Mouse (Mus musculus) kidney, postnatal 14 days (tissue): ENCODE results near the gene Dmwd.
A peak's percentile ranks its signal among the peaks of the same experiment; 100 is the strongest.

Experiments used
- DNase-seq: peaks from one replicate; pipeline ENCODE4 v3.0.0; 2022; ENCODE audit warnings: mixed read lengths

Dmwd gene

DNA sequence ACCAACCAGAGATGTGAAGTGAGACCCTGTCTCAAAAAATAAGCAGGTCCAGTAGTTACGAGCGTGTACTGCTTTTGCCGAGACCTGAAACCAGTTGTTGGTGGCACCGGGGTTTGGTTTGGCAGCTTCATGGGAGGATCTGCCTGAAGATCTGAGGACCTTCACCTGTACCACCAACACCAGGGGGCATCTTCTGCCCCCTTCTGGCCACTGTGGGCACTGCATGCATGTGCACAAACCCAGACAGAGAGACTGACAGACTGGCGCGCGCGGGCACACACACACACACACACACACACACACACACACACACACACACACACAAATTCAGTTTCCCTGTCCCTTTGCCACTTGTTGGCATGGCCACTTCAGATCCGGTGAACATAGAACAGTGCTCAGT is 2.5 kb upstream of the Dmwd start:
- DNase-seq = no peak

GRCm38 (mm10) chr7:19074494-19074893 is 1.5 kb upstream of the Dmwd start:
- DNase-seq = no peak

GRCm38 (mm10) chr7:19075231-19075630 is 796 bp upstream of the Dmwd start:
- DNase-seq = no peak

GRCm38 (mm10) chr7:19076586-19076991 is 562 bp downstream of the Dmwd start:
- DNase-seq = peak; percentile 37

- DNase-seq = peak; percentile 39
These were observed 1.7 kb downstream of the Dmwd start for GRCm38 (mm10) chr7:19077761-19078160.

DNA sequence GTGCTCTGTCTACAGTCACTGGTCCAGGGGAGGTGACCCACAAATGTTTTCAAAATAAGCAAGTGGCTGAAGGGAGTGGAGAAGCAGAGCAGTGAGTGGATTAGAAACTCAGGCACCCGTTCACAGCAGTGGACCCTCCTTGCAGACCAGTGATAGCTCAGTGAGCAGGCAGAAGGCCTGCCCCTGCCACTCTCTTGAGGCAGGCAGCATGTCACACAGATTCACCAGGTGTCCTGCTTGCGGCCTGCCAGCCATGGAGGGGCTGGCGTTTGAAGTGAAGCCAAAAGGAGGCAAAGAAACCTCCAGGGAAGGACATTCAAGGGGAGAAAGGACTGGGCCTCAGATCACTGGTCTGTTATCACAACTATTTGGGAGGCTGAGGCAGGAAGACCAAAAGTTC is 2.7 kb downstream of the Dmwd start:
- no peak for DNase-seq

GRCm38 (mm10) chr7:19080451-19080950 is 4.5 kb downstream of the Dmwd start:
- DNase-seq = no peak

GRCm38 (mm10) chr7:19082171-19082570 is 6.1 kb downstream of the Dmwd start:
- DNase-seq = no peak

- no peak for DNase-seq
These were observed 7.1 kb downstream of the Dmwd start for GRCm38 (mm10) chr7:19083096-19083495.

DNA sequence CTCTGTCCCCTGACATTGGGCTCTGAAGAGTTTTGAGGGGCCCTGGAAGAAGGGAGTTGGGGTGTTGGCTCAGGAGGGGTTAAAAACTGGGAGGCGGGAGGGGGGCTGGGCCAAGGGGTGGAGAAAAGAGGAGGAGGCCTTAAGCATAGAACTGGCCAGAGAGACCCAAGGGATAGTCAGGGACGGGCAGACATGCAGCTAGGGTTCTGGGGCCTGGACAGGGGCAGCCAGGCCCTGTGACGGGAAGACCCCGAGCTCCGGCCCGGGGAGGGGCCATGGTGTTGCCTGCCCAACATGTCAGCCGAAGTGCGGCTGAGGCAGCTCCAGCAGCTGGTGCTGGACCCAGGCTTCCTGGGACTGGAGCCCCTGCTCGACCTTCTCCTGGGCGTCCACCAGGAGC is 7.7 kb downstream of the Dmwd start, which contains the start of gene Dmpk:
Gene Dmpk (plus strand): TSS at position 149 of the 400 bp plus-strand sequence.
- DNase-seq = peak; percentile 40

- no peak for DNase-seq
These were observed 8.3 kb downstream of the Dmwd start for GRCm38 (mm10) chr7:19084277-19084771.

- no peak for DNase-seq
These were observed 9.0 kb downstream of the Dmwd start for GRCm38 (mm10) chr7:19084921-19085473.

DNA sequence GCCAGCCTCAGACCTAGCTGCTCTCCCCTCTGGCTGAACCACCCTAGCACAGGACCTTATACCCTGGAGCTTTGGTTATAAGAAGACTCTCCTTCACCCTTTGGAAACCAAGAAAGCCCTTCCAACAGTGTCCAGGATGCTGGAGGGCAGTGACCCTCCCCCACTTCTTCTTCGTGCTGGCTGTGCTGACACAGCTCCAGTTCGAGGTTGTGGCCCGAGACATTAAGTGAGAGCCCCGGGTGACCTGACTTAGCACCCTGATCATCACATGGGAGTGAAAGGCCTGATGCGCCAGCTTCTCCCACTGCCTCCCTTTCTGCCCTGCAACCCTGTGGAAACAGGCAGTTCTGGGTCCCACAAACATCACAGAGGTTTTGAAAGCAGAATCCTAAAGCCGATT is 9.5 kb downstream of the Dmwd start:
- DNase-seq = no peak

DNA sequence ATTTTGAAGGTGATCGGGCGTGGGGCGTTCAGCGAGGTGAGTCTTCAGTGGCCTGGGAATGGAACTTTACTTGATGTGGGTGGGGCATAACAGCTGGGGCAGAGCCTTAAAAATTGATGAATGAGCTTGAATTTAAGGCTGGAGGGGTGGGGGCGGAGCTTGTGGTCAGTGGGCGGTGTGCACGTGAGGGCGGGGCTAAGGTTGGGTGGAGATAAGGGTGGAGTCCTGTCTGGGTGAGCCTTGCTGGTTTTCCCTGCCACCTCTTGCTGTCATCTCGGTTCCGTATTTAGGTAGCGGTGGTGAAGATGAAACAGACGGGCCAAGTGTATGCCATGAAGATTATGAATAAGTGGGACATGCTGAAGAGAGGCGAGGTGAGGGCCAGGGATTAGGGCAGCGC is 10.0 kb downstream of the Dmwd start:
- DNase-seq = peak; percentile 71

DNA sequence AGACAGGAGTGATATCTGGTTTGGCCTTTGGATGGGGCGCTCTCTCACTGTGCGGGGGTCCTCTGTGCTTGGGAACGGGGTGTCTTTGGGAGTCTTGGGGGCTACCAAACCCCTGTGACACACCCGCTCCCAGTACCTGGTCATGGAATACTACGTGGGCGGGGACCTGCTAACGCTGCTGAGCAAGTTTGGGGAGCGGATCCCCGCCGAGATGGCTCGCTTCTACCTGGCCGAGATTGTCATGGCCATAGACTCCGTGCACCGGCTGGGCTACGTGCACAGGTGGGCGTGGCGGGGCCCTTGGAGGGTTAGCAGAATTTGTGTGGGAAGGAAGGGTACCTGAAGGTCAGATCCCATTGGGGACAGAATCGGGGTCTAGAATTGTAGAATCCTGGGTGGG is 10.7 kb downstream of the Dmwd start:
- DNase-seq = no peak

DNA sequence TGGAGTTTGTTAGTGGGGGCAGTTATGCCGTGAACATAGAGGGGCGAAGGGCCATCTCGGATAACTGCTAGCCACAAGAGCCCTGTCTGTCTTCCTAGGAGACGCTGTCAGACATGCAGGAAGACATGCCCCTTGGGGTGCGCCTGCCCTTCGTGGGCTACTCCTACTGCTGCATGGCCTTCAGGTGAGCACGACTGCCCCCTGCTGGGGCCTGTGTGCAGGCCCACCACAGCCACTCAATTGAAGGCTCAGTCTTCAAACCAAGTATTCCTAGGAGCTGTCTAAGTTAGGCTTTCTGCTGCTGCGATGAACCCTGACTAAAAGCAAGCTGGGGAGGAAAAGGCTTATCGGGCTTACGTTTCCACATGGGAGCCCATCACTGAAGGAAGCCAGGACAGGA is 12.8 kb downstream of the Dmwd start:
- DNase-seq = peak; percentile 71

DNA sequence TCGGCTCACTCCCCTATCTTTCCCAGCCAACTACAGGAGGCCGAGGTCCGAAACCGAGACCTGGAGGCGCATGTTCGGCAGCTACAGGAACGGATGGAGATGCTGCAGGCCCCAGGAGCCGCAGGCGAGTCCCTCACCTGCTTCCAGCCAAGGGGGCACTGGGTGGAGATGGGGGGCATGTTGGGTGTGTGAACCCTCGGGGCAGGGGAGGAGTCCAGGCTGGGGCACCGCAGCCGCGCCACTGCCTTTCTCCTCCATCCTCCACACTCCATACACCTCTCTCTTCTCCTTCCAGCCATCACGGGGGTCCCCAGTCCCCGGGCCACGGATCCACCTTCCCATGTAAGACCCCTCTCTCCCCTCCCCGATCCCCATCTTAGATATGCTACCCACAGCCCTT is 15.9 kb downstream of the Dmwd start:
- no peak for DNase-seq

DNA sequence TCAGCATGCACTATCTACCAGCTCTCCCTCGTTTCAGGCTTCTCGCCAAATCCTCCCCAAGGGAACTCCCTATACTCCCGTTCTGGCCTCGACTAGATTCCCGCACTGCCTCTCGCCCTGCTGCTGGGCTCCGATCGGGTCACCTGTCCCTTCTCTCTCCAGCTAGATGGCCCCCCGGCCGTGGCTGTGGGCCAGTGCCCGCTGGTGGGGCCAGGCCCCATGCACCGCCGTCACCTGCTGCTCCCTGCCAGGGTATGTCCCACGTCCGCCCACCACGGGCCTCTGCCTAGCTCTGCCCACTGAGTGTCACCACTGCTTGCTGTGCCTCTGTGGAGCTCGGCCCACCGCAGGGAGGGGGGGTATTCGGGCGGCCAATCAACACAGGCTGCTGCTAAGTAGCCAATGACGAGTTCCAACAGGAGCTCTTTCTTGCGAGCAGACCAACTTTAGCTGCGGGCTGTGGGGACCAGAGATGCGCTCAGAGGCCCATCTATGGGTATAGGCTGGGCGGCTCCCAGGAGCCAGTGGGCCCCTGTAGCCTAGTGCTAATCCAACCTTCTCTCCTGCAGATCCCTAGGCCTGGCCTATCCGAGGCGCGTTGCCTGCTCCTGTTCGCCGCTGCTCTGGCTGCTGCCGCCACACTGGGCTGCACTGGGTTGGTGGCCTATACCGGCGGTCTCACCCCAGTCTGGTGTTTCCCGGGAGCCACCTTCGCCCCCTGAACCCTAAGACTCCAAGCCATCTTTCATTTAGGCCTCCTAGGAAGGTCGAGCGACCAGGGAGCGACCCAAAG is 16.6 kb downstream of the Dmwd start:
- peak; percentile 80 for DNase-seq

DNA sequence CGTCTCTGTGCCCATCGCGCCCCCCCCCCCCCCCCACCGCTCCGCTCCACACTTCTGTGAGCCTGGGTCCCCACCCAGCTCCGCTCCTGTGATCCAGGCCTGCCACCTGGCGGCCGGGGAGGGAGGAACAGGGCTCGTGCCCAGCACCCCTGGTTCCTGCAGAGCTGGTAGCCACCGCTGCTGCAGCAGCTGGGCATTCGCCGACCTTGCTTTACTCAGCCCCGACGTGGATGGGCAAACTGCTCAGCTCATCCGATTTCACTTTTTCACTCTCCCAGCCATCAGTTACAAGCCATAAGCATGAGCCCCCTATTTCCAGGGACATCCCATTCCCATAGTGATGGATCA is 17.1 kb downstream of the Dmwd start:
- DNase-seq = peak; percentile 92

GRCm38 (mm10) chr7:19093537-19094385 is 17.7 kb downstream of the Dmwd start:
- DNase-seq = peak; percentile 99

DNA sequence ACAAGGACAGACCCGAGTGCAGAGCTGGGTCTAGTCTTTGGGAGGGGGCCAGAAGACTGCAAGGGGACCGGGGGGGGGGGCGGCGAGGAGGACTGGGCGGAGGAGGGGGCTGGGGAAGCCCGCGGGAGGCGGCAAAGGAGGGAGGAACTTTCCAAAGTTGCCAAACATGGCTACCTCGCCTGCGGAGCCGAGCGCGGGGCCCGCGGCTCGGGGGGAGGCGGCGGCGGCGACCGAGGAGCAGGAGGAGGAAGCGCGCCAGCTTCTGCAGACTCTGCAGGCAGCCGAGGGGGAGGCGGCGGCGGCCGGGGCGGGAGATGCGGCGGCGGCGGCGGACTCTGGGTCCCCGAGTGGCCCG is 18.4 kb downstream of the Dmwd start, which contains the start of gene Six5:
Gene Six5 (plus strand): TSS at position 124 of the 355 bp plus-strand sequence.
- DNase-seq = no peak

DNA sequence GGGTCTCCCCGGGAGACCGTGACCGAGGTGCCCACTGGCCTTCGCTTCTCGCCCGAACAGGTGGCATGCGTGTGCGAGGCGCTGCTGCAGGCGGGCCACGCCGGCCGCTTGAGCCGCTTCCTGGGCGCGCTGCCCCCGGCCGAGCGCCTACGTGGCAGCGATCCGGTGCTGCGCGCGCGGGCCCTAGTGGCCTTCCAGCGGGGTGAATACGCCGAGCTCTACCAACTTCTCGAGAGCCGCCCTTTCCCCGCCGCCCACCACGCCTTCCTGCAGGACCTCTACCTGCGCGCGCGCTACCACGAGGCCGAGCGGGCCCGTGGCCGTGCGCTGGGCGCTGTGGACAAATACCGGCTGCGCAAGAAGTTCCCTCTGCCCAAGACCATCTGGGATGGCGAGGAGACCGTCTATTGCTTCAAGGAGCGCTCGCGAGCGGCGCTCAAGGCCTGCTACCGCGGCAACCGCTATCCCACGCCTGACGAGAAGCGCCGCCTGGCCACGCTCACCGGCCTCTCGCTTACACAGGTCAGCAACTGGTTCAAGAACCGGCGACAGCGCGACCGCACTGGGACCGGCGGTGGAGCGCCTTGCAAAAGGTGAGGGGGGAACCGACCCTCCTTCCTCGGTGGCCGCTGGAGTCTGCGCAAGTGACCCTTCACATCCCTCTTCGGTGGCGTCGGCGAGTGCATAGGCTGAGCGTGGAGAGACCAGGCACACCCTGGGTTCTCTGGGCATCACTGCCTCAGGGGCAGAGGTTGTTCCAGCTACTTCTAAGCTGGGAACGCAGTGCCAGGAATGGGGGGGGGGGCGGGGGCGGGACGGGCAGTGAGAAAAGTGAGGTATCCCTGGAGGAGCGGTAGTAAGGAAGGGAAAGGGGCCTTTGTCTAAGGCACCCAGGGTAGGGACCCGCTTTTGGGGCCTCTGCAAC is 19.1 kb downstream of the Dmwd start:
- peak; percentile 75 for DNase-seq
